Mouse (Mus musculus) midbrain, postnatal 0 days (tissue): Measurements from ENCODE around the gene Pla2g7. TPM values are rescaled to one million over a fixed set of nuclear protein-coding genes. Genes with fewer than 3 reads are reported as not detected.
A peak's percentile ranks its signal among the peaks of the same experiment; 100 is the strongest.

ENCODE experiments used
- ATAC-seq: fragments of 200-750 bp; cut with Nextera tagmentation; 2 replicates; pipeline ENCODE4 v1.8.0; 2017; ENCODE audit warnings: moderate number of reproducible peaks, mild to moderate bottlenecking, moderate TSS enrichment, moderate library complexity; ENCODE audit not compliant: low FRiP score
- DNase-seq: peaks from one replicate; pipeline ENCODE4 v3.0.0-alpha.2; 2015; ENCODE audit warnings: low spot score
- H3K27ac ChIP-seq: fragments of 300-500 bp; sonication (generic); 2 replicates; pipeline ENCODE4 v1.5.1; 2014; ENCODE audit warnings: low read depth, mild to moderate bottlenecking, low read length, mixed read lengths
- H3K27me3 ChIP-seq: fragments of 300-500 bp; sonication (generic); 2 replicates; pipeline ENCODE4 v1.6.1; 2014; ENCODE audit warnings: low read length, control low read depth, mixed read lengths; ENCODE audit not compliant: insufficient read depth
- H3K36me3 ChIP-seq: fragments of 300-500 bp; sonication (generic); 2 replicates; pipeline ENCODE4 v1.6.1; 2014; ENCODE audit warnings: low read length, control low read depth, mixed read lengths; ENCODE audit not compliant: insufficient read depth
- H3K4me1 ChIP-seq: fragments of 300-500 bp; sonication (generic); 2 replicates; pipeline ENCODE4 v1.6.1; 2014; ENCODE audit warnings: mild to moderate bottlenecking, control low read depth, antibody characterized with exemption, low read length, mixed read lengths; ENCODE audit not compliant: insufficient read depth
- H3K4me2 ChIP-seq: fragments of 300-500 bp; sonication (generic); 2 replicates; pipeline ENCODE4 v1.6.1; 2014; ENCODE audit warnings: low read depth, mild to moderate bottlenecking, low read length, mixed read lengths; ENCODE audit not compliant: poor library complexity, severe bottlenecking
- H3K4me3 ChIP-seq: fragments of 300-500 bp; sonication (generic); 2 replicates; pipeline ENCODE4 v1.5.1; 2014; ENCODE audit warnings: low read depth, mild to moderate bottlenecking, low read length, moderate library complexity
- H3K9ac ChIP-seq: fragments of 300-500 bp; sonication (generic); replicated peaks from 2 replicates; pipeline ENCODE4 v1.6.1; 2014; ENCODE audit warnings: mild to moderate bottlenecking, low read length, moderate library complexity, mixed read lengths; ENCODE audit not compliant: poor library complexity, severe bottlenecking
- H3K9me3 ChIP-seq: fragments of 300-500 bp; sonication (generic); 2 replicates; pipeline ENCODE4 v1.6.1; 2016; ENCODE audit warnings: low read length, control low read depth
- CTCF ChIP-seq: IDR thresholded peaks from 2 replicates; pipeline ENCODE4 v1.5.1; 2016; ENCODE audit warnings: antibody characterized with exemption, mild to moderate bottlenecking
- WGBS: fragments of 180-500 bp; shearing (Covaris S2); extraction: QIAGEN DNeasy Blood & Tissue Kit; methylation state at CpG from one replicate; pipeline ENCODE4 v1.1.7; 2014; 5-methylcytosine and 5-hydroxymethylcytosine counted together
- polyA plus RNA-seq: library from polyadenylated mRNA; unstranded; fragments of >200 nt; fragmentation: Nextera tagmentation; extraction: Ambion mirVana; gene quantifications from 2 replicates; pipeline ENCODE4 v1.2.1, GENCODE M21; 2015
- total RNA-seq: library from RNA; depleted of rRNA; stranded (reverse); fragments of >200 nt; gene quantifications from 2 replicates; pipeline ENCODE4 v1.2.3, GENCODE M21; 2014

Gene Pla2g7
- total and polyA plus RNA-seq, 2 experiments from 2014 or later: 49.7 to 93.9 TPM

DNA sequence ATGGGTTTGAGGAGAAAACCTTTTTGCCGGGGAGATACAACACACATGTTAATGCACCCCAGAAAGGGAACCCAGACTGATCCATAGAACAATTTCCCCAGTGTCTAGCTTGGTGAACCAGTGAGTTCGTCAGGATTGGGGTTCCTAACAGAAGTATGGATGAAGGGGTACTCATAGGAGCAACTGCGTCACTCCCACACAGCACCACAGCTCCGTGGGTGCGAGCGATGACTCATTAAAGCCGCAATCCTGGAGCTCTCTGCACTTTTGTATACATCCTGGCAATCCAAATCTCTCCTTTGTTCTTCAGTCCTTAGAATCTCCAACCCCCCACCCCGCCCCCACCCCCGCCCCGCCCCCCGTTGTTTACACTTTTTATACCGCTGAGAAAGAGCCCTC lies 306 bp upstream of the Pla2g7 start:
- Histone ChIP-seq H3K27me3 (no peaks in the 10 kb centered on the region), H3K36me3 (no peaks in the 10 kb centered on the region), H3K9ac (peak overlapping the region; percentile 51), H3K4me1 (no peaks in the 10 kb centered on the region), H3K4me3 (peak overlapping the region; percentile 42), H3K9me3 (no peaks in the 10 kb centered on the region; the same call in 1 of the 2 replicates), H3K4me2 (peak overlapping the region; percentile 90), H3K27ac (no peak overlapping the region)
- TF ChIP-seq CTCF: no peak
- DNase-seq: no peak
- peak; percentile 24; the same call in 1 of the 2 replicates for ATAC-seq
- 10% methylated on average over 12 of the region's 12 CpGs for WGBS

DNA sequence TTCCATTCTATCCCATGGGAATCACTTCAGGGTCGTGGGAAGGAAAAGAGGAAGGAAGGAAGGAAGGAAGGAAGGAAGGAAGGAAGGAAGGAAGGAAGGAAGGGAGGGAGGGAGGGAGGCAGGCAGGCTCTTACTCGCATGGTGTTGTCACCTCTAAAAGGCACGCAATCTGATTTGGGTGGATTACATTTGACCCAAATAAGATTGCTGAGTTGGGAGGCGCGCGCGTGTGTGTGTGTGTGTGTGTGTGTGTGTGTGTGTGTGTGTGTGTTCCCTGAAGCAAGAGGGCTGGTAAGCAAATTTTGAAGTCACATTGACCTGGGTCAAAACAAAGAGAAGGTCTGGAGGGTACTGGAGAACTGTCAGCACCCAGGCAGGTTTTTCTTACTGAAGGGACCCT lies 1.4 kb downstream of the Pla2g7 start:
- no peaks in the 10 kb centered on the region for H3K27me3 ChIP-seq
- no peaks in the 10 kb centered on the region for H3K4me1 ChIP-seq
- H3K4me2 ChIP-seq: peak overlapping the region; percentile 23; the same call in 1 of the 2 replicates
- no peaks in the 10 kb centered on the region for H3K36me3 ChIP-seq
- DNase-seq: no peak
- WGBS: 57% methylated on average over 7 of the region's 7 CpGs
- no peak overlapping the region for H3K4me3 ChIP-seq
- TF ChIP-seq CTCF: no peak
- no peaks in the 10 kb centered on the region for H3K9me3 ChIP-seq
- no peak overlapping the region for H3K9ac ChIP-seq
- no peak for ATAC-seq
- no peak overlapping the region for H3K27ac ChIP-seq

DNA sequence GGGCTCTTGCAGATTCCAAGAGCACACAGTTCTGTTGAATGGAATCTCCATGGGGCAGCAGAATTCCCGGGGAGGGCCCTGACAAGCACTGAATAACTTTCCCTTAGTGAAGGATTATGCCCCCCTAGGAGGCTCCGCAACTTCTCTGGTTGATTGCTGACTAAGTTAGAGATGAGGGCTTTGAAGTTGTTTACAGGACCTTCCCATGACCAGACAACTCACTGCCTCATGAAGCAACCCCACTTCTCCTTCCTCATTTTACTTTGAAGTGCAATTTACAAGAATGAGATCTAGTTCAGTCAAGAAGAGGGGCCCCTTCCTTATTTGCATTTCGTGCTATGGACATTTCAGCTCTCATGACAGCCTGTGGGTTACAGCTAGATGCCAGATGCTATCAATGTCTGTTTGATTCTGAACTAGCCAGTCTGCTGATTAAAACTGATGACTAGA lies 5.8 kb downstream of the Pla2g7 start:
- no peaks in the 10 kb centered on the region for H3K9me3 ChIP-seq
- H3K36me3 ChIP-seq: no peaks in the 10 kb centered on the region
- WGBS: 20% methylated on average over 3 of the region's 3 CpGs
- ATAC-seq (no peak; the same call in 1 of the 2 replicates), DNase-seq (peak; percentile 57)
- H3K27ac ChIP-seq: no peak overlapping the region
- no peak for TF ChIP-seq CTCF
- H3K4me3 ChIP-seq: no peak overlapping the region
- no peak overlapping the region for H3K9ac ChIP-seq
- no peak overlapping the region for H3K4me2 ChIP-seq
- H3K4me1 ChIP-seq: no peaks in the 10 kb centered on the region
- no peaks in the 10 kb centered on the region for H3K27me3 ChIP-seq

DNA sequence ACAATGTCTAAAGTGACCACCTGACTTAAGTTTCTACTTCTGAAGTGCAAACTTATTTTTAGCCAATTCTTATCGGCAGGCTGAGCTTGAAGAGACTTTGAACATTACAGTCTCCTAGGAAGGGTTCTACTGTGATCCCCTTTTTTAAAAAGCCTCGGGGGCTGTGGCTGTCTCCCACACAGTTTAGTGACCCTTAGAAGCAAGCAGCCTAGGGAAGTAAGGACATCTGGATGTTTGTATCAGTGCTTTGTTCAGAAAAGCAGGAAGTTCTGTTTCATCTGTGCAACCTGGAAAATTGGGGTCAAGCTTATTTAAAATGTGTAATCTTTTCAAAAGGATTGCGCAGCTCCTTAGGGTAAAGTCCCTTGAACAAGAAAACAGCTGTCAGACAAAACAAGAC lies 12.6 kb downstream of the Pla2g7 start:
- WGBS: 10% methylated on average over 3 of the region's 3 CpGs
- Histone ChIP-seq H3K4me3 (no peak overlapping the region), H3K27me3 (no peaks in the 10 kb centered on the region), H3K27ac (no peak overlapping the region), H3K4me1 (no peaks in the 10 kb centered on the region), H3K9me3 (no peaks in the 10 kb centered on the region), H3K4me2 (no peak overlapping the region), H3K36me3 (no peaks in the 10 kb centered on the region), H3K9ac (no peak overlapping the region)
- DNase-seq (no peak), ATAC-seq (no peak)
- TF ChIP-seq CTCF: no peak

DNA sequence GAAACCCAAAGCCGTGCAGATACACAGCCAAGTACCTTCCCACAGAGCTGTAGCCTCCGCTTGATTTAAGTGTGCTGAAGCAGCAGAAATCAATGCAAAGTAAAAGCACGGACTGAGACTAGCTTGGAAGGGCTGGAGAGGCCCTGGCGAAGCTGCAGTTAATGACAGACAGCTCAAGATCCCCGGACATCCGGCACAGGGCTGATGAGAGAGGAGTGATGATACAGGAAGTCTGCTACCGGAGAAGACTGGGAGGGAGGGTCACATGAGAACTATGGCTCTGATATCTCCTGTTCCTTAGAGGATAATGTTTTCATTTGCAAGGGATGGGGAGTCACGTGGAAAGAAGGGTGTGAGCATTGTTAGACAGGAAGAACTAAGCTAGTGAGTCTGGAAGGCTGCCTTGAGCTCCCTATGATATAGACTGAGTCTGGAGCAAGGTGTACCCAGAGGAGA lies 13.1 kb downstream of the Pla2g7 start:
- 0 out of 2 replicates have a peak overlapping the region, but pooled peaks have one; percentile 1 for H3K27ac ChIP-seq
- H3K9me3 ChIP-seq: no peaks in the 10 kb centered on the region
- ATAC-seq: peak; percentile 56; the same call in 1 of the 2 replicates
- H3K4me2 ChIP-seq: no peak overlapping the region
- no peaks in the 10 kb centered on the region for H3K4me1 ChIP-seq
- H3K9ac ChIP-seq: 0 out of 2 replicates have a peak overlapping the region, but pooled peaks have one; percentile 4
- no peaks in the 10 kb centered on the region for H3K27me3 ChIP-seq
- H3K4me3 ChIP-seq: no peak overlapping the region
- H3K36me3 ChIP-seq: no peaks in the 10 kb centered on the region
- DNase-seq: peak; percentile 53
- WGBS: 19% methylated on average over 8 of the region's 8 CpGs
- TF ChIP-seq CTCF: no peak

DNA sequence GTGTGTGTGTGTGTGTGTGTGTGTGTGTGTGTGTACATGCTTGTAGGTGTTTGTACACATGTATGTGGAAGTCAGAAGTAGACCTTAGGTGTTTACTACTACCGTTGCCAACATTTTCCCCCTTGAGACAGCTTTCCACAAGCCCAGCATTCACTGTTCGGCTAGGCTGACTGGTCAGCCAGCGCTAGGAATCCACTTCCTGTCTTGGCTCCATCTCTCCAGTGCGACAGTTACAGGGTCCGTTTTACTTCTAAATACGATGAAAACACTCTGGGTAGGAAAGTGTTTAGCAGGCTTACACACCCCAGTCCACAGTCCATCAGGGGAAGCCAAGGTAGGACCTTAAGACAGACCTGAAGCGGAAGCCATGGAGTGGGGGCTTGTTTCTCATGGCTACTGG lies 16.9 kb downstream of the Pla2g7 start:
- Histone ChIP-seq H3K4me3 (no peak overlapping the region), H3K27ac (no peak overlapping the region), H3K4me1 (no peaks in the 10 kb centered on the region), H3K27me3 (no peaks in the 10 kb centered on the region), H3K36me3 (no peaks in the 10 kb centered on the region), H3K4me2 (no peak overlapping the region), H3K9me3 (no peaks in the 10 kb centered on the region), H3K9ac (no peak overlapping the region)
- DNase-seq (no peak), ATAC-seq (no peak)
- WGBS: 87% methylated on average over 7 of the region's 7 CpGs
- no peak for TF ChIP-seq CTCF
